Mouse (Mus musculus): ENCODE data around the gene Rgr. TPM values are rescaled to one million over a fixed set of nuclear protein-coding genes. Genes with fewer than 3 reads are reported as not detected.
A peak's percentile ranks its signal among the peaks of the same experiment; 100 is the strongest.

Rgr gene
- polyA plus RNA-seq (2014; fragmentation: Nextera tagmentation; extraction: Ambion mirVana) = not detected in 2 replicates

DNA sequence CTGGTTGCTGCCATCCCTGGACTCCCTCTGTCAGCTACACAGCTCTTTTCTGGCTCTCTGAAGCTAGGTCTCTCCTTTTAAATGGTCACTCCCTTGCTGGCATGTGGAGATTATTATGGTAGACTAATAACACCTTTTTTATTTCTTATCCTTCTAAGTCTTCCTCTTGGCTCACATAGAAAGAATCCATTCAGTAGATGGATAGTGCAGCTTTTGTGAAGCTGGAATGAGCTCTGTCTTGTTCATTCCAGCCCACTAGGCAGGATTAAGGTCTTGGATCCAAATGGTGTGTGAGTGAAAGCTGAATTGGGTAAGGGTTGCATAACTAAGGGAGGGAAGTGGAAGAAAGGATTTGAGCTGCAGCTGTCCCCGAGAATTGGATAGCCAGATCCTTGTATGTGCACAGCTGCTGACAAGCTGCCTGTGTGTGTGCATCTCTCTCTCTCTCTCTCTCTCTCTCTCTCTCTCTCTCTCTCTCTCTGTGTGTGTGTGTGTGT lies at the start of gene Rgr:
TSS of gene Rgr (minus strand) at position 51 of the 497 bp plus-strand sequence.
- Histone ChIP-seq H3K36me3 (ENCODE audit: control insufficient read depth, insufficient read depth, low read length) (no peaks in the 10 kb centered on the region), H3K9me3 (replicated peaks; ENCODE audit: control insufficient read depth, low read length) (no peaks in the 10 kb centered on the region), H3K27me3 (ENCODE audit: control insufficient read depth, insufficient read depth, low read length) (no peaks in the 10 kb centered on the region), H3K4me2 (no peak within 1 kb of the TSS), H3K4me3 (ENCODE audit: low read depth, low read length) (no peak within 1 kb of the TSS), H3K9ac (ENCODE audit: low read depth, low read length) (no peak within 1 kb of the TSS), H3K27ac (ENCODE audit: low read depth, low read length) (no peak within 1 kb of the TSS), H3K4me1 (ENCODE audit: control insufficient read depth, insufficient read depth, low read length) (no peaks in the 10 kb centered on the region)
- no peak for ATAC-seq (replicated peaks; ENCODE audit: insufficient number of reproducible peaks, low FRiP score, low TSS enrichment)
- 45% methylated on average over 1 of the region's 1 CpGs for WGBS (ENCODE audit: insufficient replicate concordance)

DNA sequence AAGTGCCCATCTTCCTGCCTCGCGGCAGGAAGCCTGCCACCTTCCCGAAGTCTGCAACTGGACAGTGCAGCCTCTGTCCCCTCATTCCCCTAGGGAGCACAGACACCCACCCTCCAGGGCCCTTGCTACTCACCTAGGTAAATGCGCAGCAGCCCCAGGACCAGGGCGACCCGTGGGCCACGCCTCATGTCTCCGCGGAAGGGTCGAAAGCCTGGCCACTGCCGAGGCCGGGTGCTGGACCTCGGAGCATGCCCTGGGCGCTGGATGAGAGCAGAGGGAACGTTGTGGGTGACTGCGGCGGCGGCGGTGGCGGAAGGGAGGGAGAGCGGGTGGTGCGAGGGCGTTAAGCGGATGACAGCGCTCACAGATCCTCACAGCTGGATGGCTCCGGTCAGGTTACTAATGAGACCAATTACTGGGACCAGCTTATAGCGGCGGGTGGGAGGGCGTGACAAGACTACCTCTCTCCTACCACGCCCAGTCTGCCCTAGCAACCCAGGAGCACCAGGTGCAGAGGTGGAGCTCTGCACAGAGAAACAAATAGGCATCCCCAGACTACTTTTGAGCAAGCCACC lies 49.3 kb upstream of the Rgr start, which contains the start of gene Cdhr1:
TSS of gene Cdhr1 (minus strand) at position 392 of the 575 bp plus-strand sequence.
- Histone ChIP-seq H3K4me2 (peak within 1 kb of the TSS; percentile 74), H3K4me1 (ENCODE audit: control insufficient read depth, insufficient read depth, low read length) (no peaks in the 10 kb centered on the region), H3K4me3 (ENCODE audit: low read depth, low read length) (peak within 1 kb of the TSS; percentile 40), H3K36me3 (ENCODE audit: control insufficient read depth, insufficient read depth, low read length) (no peaks in the 10 kb centered on the region), H3K9ac (ENCODE audit: low read depth, low read length) (0 out of 2 replicates have a peak within 1 kb of the TSS, but pooled peaks have one; percentile 22), H3K27me3 (ENCODE audit: control insufficient read depth, insufficient read depth, low read length) (peaks cover 45% of the 10 kb centered on the region), H3K27ac (ENCODE audit: low read depth, low read length) (no peak within 1 kb of the TSS), H3K9me3 (replicated peaks; ENCODE audit: control insufficient read depth, low read length) (no peaks in the 10 kb centered on the region)
- ATAC-seq (replicated peaks; ENCODE audit: insufficient number of reproducible peaks, low FRiP score, low TSS enrichment) = no peak; the same call in 1 of the 2 replicates
- WGBS (ENCODE audit: insufficient replicate concordance) = under 1% methylated on average over 30 of the region's 30 CpGs

DNA sequence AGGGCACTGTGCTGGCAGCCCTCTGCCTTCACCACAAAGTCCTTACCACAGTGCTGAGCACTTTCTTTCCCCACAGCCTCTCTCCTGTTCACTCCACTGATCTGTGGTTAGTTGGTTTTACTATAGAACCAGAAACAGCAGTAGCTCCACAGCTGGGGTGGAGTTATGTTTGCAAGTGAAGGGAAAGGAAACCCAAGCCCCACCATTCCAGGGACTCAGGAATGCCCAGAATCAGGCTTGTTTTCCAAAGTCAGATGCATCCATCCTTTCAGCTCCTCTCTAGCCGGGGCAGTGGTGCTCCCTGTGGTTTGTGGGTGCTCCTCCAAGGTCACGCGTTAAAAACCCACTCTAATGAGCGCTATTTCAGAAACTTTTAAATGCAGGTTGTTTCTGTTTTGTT lies 46.8 kb upstream of the Rgr start:
- no peak overlapping the region for H3K4me3 ChIP-seq (ENCODE audit: low read depth, low read length)
- no peak overlapping the region for H3K27ac ChIP-seq (ENCODE audit: low read depth, low read length)
- no peaks in the 10 kb centered on the region for H3K4me1 ChIP-seq (ENCODE audit: control insufficient read depth, insufficient read depth, low read length)
- H3K4me2 ChIP-seq = no peak overlapping the region
- WGBS (ENCODE audit: insufficient replicate concordance) = 67% methylated on average over 4 of the region's 4 CpGs
- ATAC-seq (replicated peaks; ENCODE audit: insufficient number of reproducible peaks, low FRiP score, low TSS enrichment) = no peak
- H3K36me3 ChIP-seq (ENCODE audit: control insufficient read depth, insufficient read depth, low read length) = no peaks in the 10 kb centered on the region
- H3K9me3 ChIP-seq (replicated peaks; ENCODE audit: control insufficient read depth, low read length) = no peaks in the 10 kb centered on the region
- no peak overlapping the region for H3K9ac ChIP-seq (ENCODE audit: low read depth, low read length)
- peaks cover 36% of the 10 kb centered on the region for H3K27me3 ChIP-seq (ENCODE audit: control insufficient read depth, insufficient read depth, low read length)

DNA sequence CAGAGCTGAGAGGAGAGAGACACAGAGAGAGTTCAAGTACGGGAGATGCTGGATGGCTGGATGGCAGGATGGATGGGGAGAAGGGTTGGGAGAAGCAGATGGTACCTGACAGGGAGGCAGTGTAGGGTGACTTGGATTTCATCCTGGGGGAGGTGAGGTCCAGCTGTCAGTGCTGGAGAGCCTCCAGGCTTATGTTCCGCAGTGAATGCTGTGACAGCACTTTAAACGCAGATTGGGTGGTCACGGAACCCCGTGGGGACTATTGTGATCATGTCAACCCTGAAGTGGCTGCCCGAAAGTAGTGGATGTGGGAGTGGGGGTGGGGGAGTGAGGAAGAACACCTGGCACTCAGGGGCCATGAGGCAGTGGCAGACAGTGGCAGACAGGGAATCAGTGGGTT lies 45.7 kb upstream of the Rgr start:
- Histone ChIP-seq H3K4me1 (ENCODE audit: control insufficient read depth, insufficient read depth, low read length) (no peaks in the 10 kb centered on the region), H3K9me3 (replicated peaks; ENCODE audit: control insufficient read depth, low read length) (no peaks in the 10 kb centered on the region), H3K4me2 (no peak overlapping the region), H3K9ac (ENCODE audit: low read depth, low read length) (no peak overlapping the region), H3K27me3 (ENCODE audit: control insufficient read depth, insufficient read depth, low read length) (peaks cover 34% of the 10 kb centered on the region), H3K36me3 (ENCODE audit: control insufficient read depth, insufficient read depth, low read length) (no peaks in the 10 kb centered on the region), H3K27ac (ENCODE audit: low read depth, low read length) (no peak overlapping the region), H3K4me3 (ENCODE audit: low read depth, low read length) (no peak overlapping the region)
- 68% methylated on average over 6 of the region's 6 CpGs for WGBS (ENCODE audit: insufficient replicate concordance)
- no peak for ATAC-seq (replicated peaks; ENCODE audit: insufficient number of reproducible peaks, low FRiP score, low TSS enrichment)

DNA sequence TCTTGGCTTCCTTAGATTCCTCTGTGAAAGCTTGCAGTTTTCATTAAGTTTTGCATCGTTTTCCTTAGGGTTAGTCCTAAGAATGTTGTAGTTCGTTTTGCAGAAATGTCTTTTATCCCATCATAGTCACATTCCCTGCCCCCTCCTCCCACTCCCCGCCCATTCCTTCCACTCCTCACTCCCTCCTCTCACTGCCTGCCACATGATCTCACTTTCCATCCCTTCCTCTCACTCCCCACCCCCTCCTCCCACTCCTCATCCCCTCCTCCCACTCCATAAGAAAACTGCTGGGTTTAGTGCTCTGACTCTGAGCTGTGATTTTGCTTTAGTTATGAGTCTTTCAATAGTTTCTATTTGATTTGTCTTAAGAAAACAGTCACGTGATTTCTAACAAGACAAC lies 35.0 kb upstream of the Rgr start:
- no peak overlapping the region for H3K27ac ChIP-seq (ENCODE audit: low read depth, low read length)
- 27% methylated on average over 4 of the region's 4 CpGs for WGBS (ENCODE audit: insufficient replicate concordance)
- H3K4me3 ChIP-seq (ENCODE audit: low read depth, low read length) = no peak overlapping the region
- H3K27me3 ChIP-seq (ENCODE audit: control insufficient read depth, insufficient read depth, low read length) = no peaks in the 10 kb centered on the region
- H3K4me2 ChIP-seq = no peak overlapping the region
- no peak for ATAC-seq (replicated peaks; ENCODE audit: insufficient number of reproducible peaks, low FRiP score, low TSS enrichment)
- H3K4me1 ChIP-seq (ENCODE audit: control insufficient read depth, insufficient read depth, low read length) = no peaks in the 10 kb centered on the region
- no peaks in the 10 kb centered on the region for H3K9me3 ChIP-seq (replicated peaks; ENCODE audit: control insufficient read depth, low read length)
- H3K9ac ChIP-seq (ENCODE audit: low read depth, low read length) = no peak overlapping the region
- H3K36me3 ChIP-seq (ENCODE audit: control insufficient read depth, insufficient read depth, low read length) = no peaks in the 10 kb centered on the region

DNA sequence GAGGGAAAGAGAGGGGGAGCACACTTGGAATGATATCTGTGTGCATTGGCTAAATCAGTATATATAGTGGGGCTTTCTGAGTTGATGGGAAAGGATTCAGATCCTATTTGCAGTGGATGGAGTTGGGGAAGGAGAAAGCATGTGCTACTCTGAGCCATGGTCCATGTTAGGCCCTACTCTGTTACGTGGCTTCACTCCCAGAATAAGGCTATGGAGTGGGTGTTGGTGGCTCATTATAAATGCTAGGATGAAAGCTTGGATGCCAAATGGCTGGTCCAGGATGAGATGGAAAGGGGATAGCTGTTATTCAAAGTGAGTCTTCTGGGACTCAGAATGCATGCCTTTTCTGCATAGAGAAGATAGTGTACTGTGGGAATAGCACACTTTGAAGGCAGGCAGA lies 32.0 kb upstream of the Rgr start:
- ATAC-seq (replicated peaks; ENCODE audit: insufficient number of reproducible peaks, low FRiP score, low TSS enrichment) = no peak
- no peaks in the 10 kb centered on the region for H3K36me3 ChIP-seq (ENCODE audit: control insufficient read depth, insufficient read depth, low read length)
- H3K9ac ChIP-seq (ENCODE audit: low read depth, low read length) = no peak overlapping the region
- no peaks in the 10 kb centered on the region for H3K9me3 ChIP-seq (replicated peaks; ENCODE audit: control insufficient read depth, low read length)
- 84% methylated on average over 1 of the region's 1 CpGs for WGBS (ENCODE audit: insufficient replicate concordance)
- no peaks in the 10 kb centered on the region for H3K27me3 ChIP-seq (ENCODE audit: control insufficient read depth, insufficient read depth, low read length)
- no peak overlapping the region for H3K4me3 ChIP-seq (ENCODE audit: low read depth, low read length)
- no peak overlapping the region for H3K27ac ChIP-seq (ENCODE audit: low read depth, low read length)
- no peaks in the 10 kb centered on the region for H3K4me1 ChIP-seq (ENCODE audit: control insufficient read depth, insufficient read depth, low read length)
- H3K4me2 ChIP-seq = no peak overlapping the region

DNA sequence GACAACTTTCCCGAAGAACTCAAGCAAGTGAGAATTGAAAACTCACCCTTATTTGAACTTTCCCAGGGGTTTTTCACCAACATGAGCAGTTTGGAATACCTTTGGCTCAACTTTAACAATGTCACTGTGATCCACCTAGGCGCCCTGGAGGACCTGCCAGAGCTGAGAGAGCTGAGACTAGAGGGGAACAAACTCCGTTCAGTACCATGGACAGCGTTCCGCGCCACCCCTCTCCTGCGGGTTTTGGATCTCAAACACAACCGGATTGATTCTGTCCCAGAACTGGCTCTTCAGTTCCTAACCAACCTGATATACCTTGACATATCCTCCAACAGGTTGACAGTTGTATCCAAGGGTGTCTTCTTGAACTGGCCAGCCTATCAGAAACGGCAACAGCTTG lies 19.8 kb upstream of the Rgr start:
- H3K36me3 ChIP-seq (ENCODE audit: control insufficient read depth, insufficient read depth, low read length) = no peaks in the 10 kb centered on the region
- no peak overlapping the region for H3K27ac ChIP-seq (ENCODE audit: low read depth, low read length)
- no peak overlapping the region for H3K9ac ChIP-seq (ENCODE audit: low read depth, low read length)
- H3K4me1 ChIP-seq (ENCODE audit: control insufficient read depth, insufficient read depth, low read length) = no peaks in the 10 kb centered on the region
- no peak overlapping the region for H3K4me3 ChIP-seq (ENCODE audit: low read depth, low read length)
- H3K9me3 ChIP-seq (replicated peaks; ENCODE audit: control insufficient read depth, low read length) = no peaks in the 10 kb centered on the region
- WGBS (ENCODE audit: insufficient replicate concordance) = 18% methylated on average over 9 of the region's 9 CpGs
- ATAC-seq (replicated peaks; ENCODE audit: insufficient number of reproducible peaks, low FRiP score, low TSS enrichment) = no peak
- no peak overlapping the region for H3K4me2 ChIP-seq
- H3K27me3 ChIP-seq (ENCODE audit: control insufficient read depth, insufficient read depth, low read length) = no peaks in the 10 kb centered on the region

DNA sequence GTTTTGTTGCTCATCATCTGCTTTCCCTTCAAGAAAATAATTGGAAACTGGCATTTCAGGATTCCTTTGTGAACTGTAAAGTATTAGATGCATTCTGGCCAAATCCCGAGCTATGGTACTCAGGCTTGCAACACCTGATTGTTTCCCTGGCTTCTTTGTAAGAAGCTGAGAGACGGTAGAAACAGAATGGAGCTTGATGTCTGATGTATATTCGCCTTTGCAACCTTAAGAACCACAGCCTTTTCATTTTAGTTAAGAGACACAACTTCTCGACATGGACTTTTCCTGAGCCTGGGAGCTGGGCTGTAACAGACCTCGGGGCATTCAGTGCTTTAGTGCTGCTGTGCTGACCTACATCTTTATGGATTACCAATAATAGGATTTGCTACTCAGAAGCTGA lies 18.9 kb upstream of the Rgr start, which contains the start of gene Lrit2:
TSS of gene Lrit2 (plus strand) at position 301 of the 400 bp plus-strand sequence.
- Histone ChIP-seq H3K4me3 (ENCODE audit: low read depth, low read length) (no peak within 1 kb of the TSS), H3K36me3 (ENCODE audit: control insufficient read depth, insufficient read depth, low read length) (no peaks in the 10 kb centered on the region), H3K4me2 (no peak within 1 kb of the TSS), H3K9me3 (replicated peaks; ENCODE audit: control insufficient read depth, low read length) (no peaks in the 10 kb centered on the region), H3K9ac (ENCODE audit: low read depth, low read length) (no peak within 1 kb of the TSS), H3K4me1 (ENCODE audit: control insufficient read depth, insufficient read depth, low read length) (no peaks in the 10 kb centered on the region), H3K27ac (ENCODE audit: low read depth, low read length) (no peak within 1 kb of the TSS), H3K27me3 (ENCODE audit: control insufficient read depth, insufficient read depth, low read length) (no peaks in the 10 kb centered on the region)
- ATAC-seq (replicated peaks; ENCODE audit: insufficient number of reproducible peaks, low FRiP score, low TSS enrichment) = no peak
- 70% methylated on average over 5 of the region's 5 CpGs for WGBS (ENCODE audit: insufficient replicate concordance)

DNA sequence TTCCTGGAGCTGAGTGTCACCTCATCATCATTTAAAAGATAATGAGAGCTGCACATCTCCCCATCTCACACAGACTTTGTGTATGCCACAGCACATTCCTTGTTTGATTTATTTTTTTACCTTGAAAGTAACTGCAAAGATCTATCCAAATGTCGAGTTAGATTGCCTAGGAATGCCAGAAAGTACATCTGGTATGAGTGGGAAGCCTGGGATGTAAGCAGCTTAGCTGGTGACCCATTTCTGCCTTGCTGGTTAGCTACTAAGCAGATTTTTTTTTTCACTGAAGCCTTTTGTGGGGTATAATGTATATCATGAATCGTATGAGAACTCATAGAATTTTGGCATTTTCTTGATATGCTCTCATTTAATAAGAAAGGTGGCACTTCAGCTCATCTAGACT lies 17.9 kb upstream of the Rgr start:
- no peak overlapping the region for H3K4me2 ChIP-seq
- H3K4me3 ChIP-seq (ENCODE audit: low read depth, low read length) = no peak overlapping the region
- H3K27me3 ChIP-seq (ENCODE audit: control insufficient read depth, insufficient read depth, low read length) = no peaks in the 10 kb centered on the region
- ATAC-seq (replicated peaks; ENCODE audit: insufficient number of reproducible peaks, low FRiP score, low TSS enrichment) = no peak
- H3K9me3 ChIP-seq (replicated peaks; ENCODE audit: control insufficient read depth, low read length) = no peaks in the 10 kb centered on the region
- H3K27ac ChIP-seq (ENCODE audit: low read depth, low read length) = no peak overlapping the region
- H3K9ac ChIP-seq (ENCODE audit: low read depth, low read length) = no peak overlapping the region
- H3K4me1 ChIP-seq (ENCODE audit: control insufficient read depth, insufficient read depth, low read length) = no peaks in the 10 kb centered on the region
- H3K36me3 ChIP-seq (ENCODE audit: control insufficient read depth, insufficient read depth, low read length) = no peaks in the 10 kb centered on the region
- 58% methylated on average over 2 of the region's 2 CpGs for WGBS (ENCODE audit: insufficient replicate concordance)
